ENCODE assay signal across 8 mouse cellular contexts in the genomic region with DNA sequence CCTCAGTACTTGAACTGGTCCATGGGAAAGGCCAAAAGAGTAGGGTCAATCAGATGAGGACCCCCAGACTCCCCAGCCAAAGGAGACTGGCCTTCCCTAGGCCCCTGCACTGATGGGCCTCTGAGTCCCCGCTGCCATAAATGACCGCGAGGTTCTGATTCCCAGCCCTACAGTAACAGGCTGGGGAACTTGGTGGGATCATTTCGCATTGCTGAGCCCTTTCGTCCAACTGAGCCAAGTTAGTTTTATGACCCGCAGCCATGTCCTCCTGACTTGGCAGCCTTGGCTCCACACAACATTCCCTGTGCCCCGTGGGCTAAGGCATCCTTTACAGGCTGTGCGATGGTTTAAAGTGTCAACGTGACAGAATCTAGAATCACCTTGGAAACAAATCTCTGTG. TPM values are rescaled to one million over a fixed set of nuclear protein-coding genes. Genes with fewer than 3 reads are reported as not detected.
DNase-seq lines count a peak whose midpoint lies in the region; ATAC-seq lines count a peak whose summit lies in the region.

No protein-coding gene starts in this region.

- H3K27me3 ChIP-seq in heart, embryonic 16.5 days (ENCODE audit: control insufficient read depth, insufficient read depth, low read length) = no peaks in the 10 kb centered on the region
- no peaks in the 10 kb centered on the region; the same call in 1 of the 2 replicates for H3K27me3 ChIP-seq in hindbrain, embryonic 12.5 days
- H3K27me3 ChIP-seq in midbrain, embryonic 13.5 days = no peaks in the 10 kb centered on the region

- H3K36me3 ChIP-seq in heart, embryonic 16.5 days (ENCODE audit: control insufficient read depth, insufficient read depth) = no peaks in the 10 kb centered on the region
- H3K36me3 ChIP-seq in hindbrain, embryonic 12.5 days = no peaks in the 10 kb centered on the region
- H3K36me3 ChIP-seq in midbrain, embryonic 13.5 days = no peaks in the 10 kb centered on the region

- no peaks in the 10 kb centered on the region for H3K9me3 ChIP-seq in heart, embryonic 16.5 days (replicated peaks; ENCODE audit: control insufficient read depth, low read length)
- H3K9me3 ChIP-seq in hindbrain, embryonic 12.5 days (replicated peaks) = no peaks in the 10 kb centered on the region
- no peaks in the 10 kb centered on the region for H3K9me3 ChIP-seq in midbrain, embryonic 13.5 days

- peak overlapping the region; percentile 86; the same call in 1 of the 2 replicates for H3K27ac ChIP-seq in heart, embryonic 16.5 days (ENCODE audit: low read length)
- H3K27ac ChIP-seq in hindbrain, embryonic 12.5 days = peak overlapping the region; percentile 92; the same call in 1 of the 2 replicates
- H3K27ac ChIP-seq in midbrain, embryonic 13.5 days = no peak overlapping the region

- DNase-seq in heart, adult 9 months (ENCODE audit: low spot score in 2 of 2) = no peak
- peak; percentile 73 for DNase-seq in Muller cell, postnatal 12 days (ENCODE audit: inconsistent ontology term)
- DNase-seq in ovary, postnatal 14 days (ENCODE audit: low spot score) = no peak
- no peak for DNase-seq in retina, embryonic 14.5 days (ENCODE audit: low spot score)
- DNase-seq in testis, postnatal 14 days (ENCODE audit: low spot score) = no peak

- 57% methylated on average over 9 of the region's 9 CpGs for WGBS in heart, embryonic 16.5 days
- WGBS in hindbrain, embryonic 12.5 days = 47% methylated on average over 9 of the region's 9 CpGs
- 47% methylated on average over 9 of the region's 9 CpGs for WGBS in midbrain, embryonic 13.5 days

- peak overlapping the region; percentile 87 for H3K4me3 ChIP-seq in heart, embryonic 16.5 days (ENCODE audit: low read length)
- peak overlapping the region; percentile 82 for H3K4me3 ChIP-seq in hindbrain, embryonic 12.5 days
- peak overlapping the region; percentile 77 for H3K4me3 ChIP-seq in midbrain, embryonic 13.5 days (replicated peaks)

- H3K9ac ChIP-seq in heart, embryonic 16.5 days (ENCODE audit: low read length) = peak overlapping the region; percentile 90
- H3K9ac ChIP-seq in hindbrain, embryonic 12.5 days = peak overlapping the region; percentile 90
- H3K9ac ChIP-seq in midbrain, embryonic 13.5 days (replicated peaks) = peak overlapping the region; percentile 84; the same call in 1 of the 2 replicates

- peaks cover 15% of the 10 kb centered on the region for H3K4me1 ChIP-seq in heart, embryonic 16.5 days (ENCODE audit: control insufficient read depth, insufficient read depth, low read length)
- H3K4me1 ChIP-seq in hindbrain, embryonic 12.5 days = peaks cover 30% of the 10 kb centered on the region
- H3K4me1 ChIP-seq in midbrain, embryonic 13.5 days (replicated peaks) = peaks cover 38% of the 10 kb centered on the region

- H3K4me2 ChIP-seq in heart, embryonic 16.5 days (ENCODE audit: low read depth, low read length) = peak overlapping the region; percentile 94
- peak overlapping the region; percentile 82 for H3K4me2 ChIP-seq in hindbrain, embryonic 12.5 days (replicated peaks)
- H3K4me2 ChIP-seq in midbrain, embryonic 13.5 days (replicated peaks) = peak overlapping the region; percentile 85

- ATAC-seq in heart, embryonic 16.5 days (replicated peaks; ENCODE audit: extremely low read depth, insufficient read depth, low FRiP score) = no peak
- ATAC-seq in hindbrain, embryonic 12.5 days (ENCODE audit: low FRiP score) = no peak
- ATAC-seq in midbrain, embryonic 13.5 days = no peak

RNA-seq across cellular contexts. Expression of a gene that starts 1.0 kb away (rescaled TPM):
- 14.3 and 15.1 TPM in 2 replicates for polyA plus RNA-seq in heart, embryonic 16.5 days (2015; fragmentation: Nextera tagmentation; extraction: Ambion mirVana)
- polyA plus RNA-seq in hindbrain, embryonic 12.5 days (2016; fragmentation: Nextera tagmentation; extraction: Ambion mirVana) = 23.7 and 25.2 TPM in 2 replicates
- polyA plus RNA-seq in midbrain, embryonic 13.5 days (2015; fragmentation: Nextera tagmentation; extraction: Ambion mirVana) = 12.7 and 13.6 TPM in 2 replicates

RNA-seq across cellular contexts. Expression of a gene that starts 1.1 kb away (rescaled TPM):
- 38.5 and 39.8 TPM in 2 replicates for polyA plus RNA-seq in heart, embryonic 16.5 days (2015; fragmentation: Nextera tagmentation; extraction: Ambion mirVana)
- 62.1 and 63.3 TPM in 2 replicates for polyA plus RNA-seq in hindbrain, embryonic 12.5 days (2016; fragmentation: Nextera tagmentation; extraction: Ambion mirVana)
- polyA plus RNA-seq in midbrain, embryonic 13.5 days (2015; fragmentation: Nextera tagmentation; extraction: Ambion mirVana) = 85.3 and 89.9 TPM in 2 replicates
